Mouse (Mus musculus): ENCODE measurements around the gene Cpsf3.

GRCm38 (mm10) chr12:21312201-21312600 is 27.0 kb downstream of the Cpsf3 start:
- TF ChIP-seq MYOD1 (IDR thresholded peaks at IDR 0.05; ENCODE audit: control insufficient read depth in 1 of 3, insufficient read length in 2 of 3, low read depth in 2 of 3): no peak
- no peak for TF ChIP-seq MYOG (IDR thresholded peaks at IDR 0.05; ENCODE audit: control insufficient read depth in 1 of 3, insufficient read depth in 1 of 3, insufficient read length in 2 of 3, low read depth in 2 of 3)
- TF ChIP-seq MAX (IDR thresholded peaks at IDR 0.05; ENCODE audit: low read depth): no peak
- TF ChIP-seq POLR2A (IDR thresholded peaks at IDR 0.05; ENCODE audit: insufficient read length, low read depth): no peak
- no peak for TF ChIP-seq E2F4 (IDR thresholded peaks at IDR 0.05; ENCODE audit: insufficient read depth)
- TF ChIP-seq TCF12 (IDR thresholded peaks at IDR 0.05; ENCODE audit: insufficient read depth, poor library complexity, severe bottlenecking): no peak
- no peak for TF ChIP-seq POLR2AphosphoS2 (IDR thresholded peaks at IDR 0.05; ENCODE audit: insufficient read length, low read depth)
- TF ChIP-seq TCF3 (IDR thresholded peaks at IDR 0.05; ENCODE audit: insufficient read length, low read depth): no peak
- no peak for TF ChIP-seq CEBPB (IDR thresholded peaks at IDR 0.05; ENCODE audit: insufficient read depth, poor library complexity, severe bottlenecking)

Measured in myocyte (in vitro differentiated cells).